Mouse (Mus musculus): ENCODE data around the gene Nudt14. TPM values are rescaled to one million over a fixed set of nuclear protein-coding genes. Genes with fewer than 3 reads are reported as not detected.

The Nudt14 gene
- total RNA-seq, 2 experiments from 2014 or later = 2.7 TPM; not detected in 1

Other genes starting within 250 kb of the Nudt14 start
- gene Cep170b, start 221.7 kb downstream of the Nudt14 start, total RNA-seq (2015; ENCODE audit: low replicate concordance) = not detected in 2 replicates
- gene Cep170b, start 221.7 kb downstream of the Nudt14 start, total RNA-seq (2017; ENCODE audit: low replicate concordance) = 0.51 TPM in 1 of 2 replicates, not detected in the other
- 31.9 and 42.8 TPM in 2 replicates for gene Pld4, start 181.5 kb downstream of the Nudt14 start, total RNA-seq (2015; ENCODE audit: low replicate concordance)
- gene Pld4, start 181.5 kb downstream of the Nudt14 start, total RNA-seq (2017; ENCODE audit: low replicate concordance) = 14.6 and 26.6 TPM in 2 replicates
- not detected in 2 replicates for gene Ahnak2, start 139.5 kb downstream of the Nudt14 start, total RNA-seq (2015; ENCODE audit: low replicate concordance)
- 0.09 TPM in 1 of 2 replicates, not detected in the other for gene Ahnak2, start 139.5 kb downstream of the Nudt14 start, total RNA-seq (2017; ENCODE audit: low replicate concordance)
- not detected in 2 replicates for gene Clba1, start 133.2 kb downstream of the Nudt14 start, total RNA-seq (2015; ENCODE audit: low replicate concordance)
- 0.42 TPM in 1 of 2 replicates, not detected in the other for gene Clba1, start 133.2 kb downstream of the Nudt14 start, total RNA-seq (2017; ENCODE audit: low replicate concordance)
- gene Cdca4, start 112.7 kb downstream of the Nudt14 start, total RNA-seq (2015; ENCODE audit: low replicate concordance) = 28.8 and 35.5 TPM in 2 replicates
- 22.1 and 29.7 TPM in 2 replicates for gene Cdca4, start 112.7 kb downstream of the Nudt14 start, total RNA-seq (2017; ENCODE audit: low replicate concordance)
- gene Gpr132, start 73.9 kb downstream of the Nudt14 start, total RNA-seq (2015; ENCODE audit: low replicate concordance) = 1.9 and 2.3 TPM in 2 replicates
- gene Gpr132, start 73.9 kb downstream of the Nudt14 start, total RNA-seq (2017; ENCODE audit: low replicate concordance) = 1.1 and 2.1 TPM in 2 replicates
- not detected in 2 replicates for gene Jag2, start 12.3 kb downstream of the Nudt14 start, total RNA-seq (2015; ENCODE audit: low replicate concordance)
- not detected in 2 replicates for gene Jag2, start 12.3 kb downstream of the Nudt14 start, total RNA-seq (2017; ENCODE audit: low replicate concordance)
- gene Btbd6, start 34.4 kb upstream of the Nudt14 start, total RNA-seq (2015; ENCODE audit: low replicate concordance) = 2.3 TPM in 1 of 2 replicates, not detected in the other
- gene Btbd6, start 34.4 kb upstream of the Nudt14 start, total RNA-seq (2017; ENCODE audit: low replicate concordance) = 1.9 and 2.9 TPM in 2 replicates
- gene Brf1, start 58.6 kb upstream of the Nudt14 start, total RNA-seq (2015; ENCODE audit: low replicate concordance) = 14.6 and 20.9 TPM in 2 replicates
- gene Brf1, start 58.6 kb upstream of the Nudt14 start, total RNA-seq (2017; ENCODE audit: low replicate concordance) = 35.9 and 52.0 TPM in 2 replicates
- gene Pacs2, start 72.4 kb upstream of the Nudt14 start, total RNA-seq (2015; ENCODE audit: low replicate concordance) = 10.7 and 18.3 TPM in 2 replicates
- 12.7 and 14.5 TPM in 2 replicates for gene Pacs2, start 72.4 kb upstream of the Nudt14 start, total RNA-seq (2017; ENCODE audit: low replicate concordance)
- not detected in 2 replicates for gene Tex22, start 132.4 kb upstream of the Nudt14 start, total RNA-seq (2015; ENCODE audit: low replicate concordance)
- gene Tex22, start 132.4 kb upstream of the Nudt14 start, total RNA-seq (2017; ENCODE audit: low replicate concordance) = 0.42 TPM in 1 of 2 replicates, not detected in the other
- gene Mta1, start 156.2 kb upstream of the Nudt14 start, total RNA-seq (2015; ENCODE audit: low replicate concordance) = 14.8 and 15.0 TPM in 2 replicates
- 8.5 and 13.6 TPM in 2 replicates for gene Mta1, start 156.2 kb upstream of the Nudt14 start, total RNA-seq (2017; ENCODE audit: low replicate concordance)
- gene Crip2, start 198.1 kb upstream of the Nudt14 start, total RNA-seq (2015; ENCODE audit: low replicate concordance) = 6.9 and 9.0 TPM in 2 replicates
- 3.6 and 3.9 TPM in 2 replicates for gene Crip2, start 198.1 kb upstream of the Nudt14 start, total RNA-seq (2017; ENCODE audit: low replicate concordance)
- gene Crip1, start 204.2 kb upstream of the Nudt14 start, total RNA-seq (2015; ENCODE audit: low replicate concordance) = 111 and 139 TPM in 2 replicates
- gene Crip1, start 204.2 kb upstream of the Nudt14 start, total RNA-seq (2017; ENCODE audit: low replicate concordance) = 75.3 and 179 TPM in 2 replicates
- 1.0 and 1.9 TPM in 2 replicates for gene Tedc1, start 214.3 kb upstream of the Nudt14 start, total RNA-seq (2015; ENCODE audit: low replicate concordance)
- gene Tedc1, start 214.3 kb upstream of the Nudt14 start, total RNA-seq (2017; ENCODE audit: low replicate concordance) = 7.5 and 8.2 TPM in 2 replicates
- not detected in 2 replicates for gene Tmem121, start 243.8 kb upstream of the Nudt14 start, total RNA-seq (2015; ENCODE audit: low replicate concordance)
- gene Tmem121, start 243.8 kb upstream of the Nudt14 start, total RNA-seq (2017; ENCODE audit: low replicate concordance) = 1.0 TPM in 1 of 2 replicates, not detected in the other